Mouse (Mus musculus) kidney, adult 9 months (tissue): Measurements from ENCODE around the gene Vmn1r48.
"Not testable (repeated sequence)": the region's sequence is repeated elsewhere in the genome, so short reads cannot be mapped to it uniquely, and the experiment has no call there.

ENCODE experiments used
- DNase-seq: peaks from one replicate; pipeline ENCODE4 v3.0.0; 2022

Gene Vmn1r48

GRCm38 (mm10) chr6:90036741-90037140 is at the start of gene Vmn1r48:
Gene Vmn1r48, minus strand, starts transcription at chr6:90036841.
- not testable (repeated sequence) for DNase-seq

- DNase-seq, result no peak
Measured at GRCm38 (mm10) chr6:90078406-90078805, 41.8 kb upstream of the Vmn1r48 start, which contains the start of gene Vmn1r49. Gene Vmn1r49, minus strand, starts transcription at chr6:90078506.

- DNase-seq, result not testable (repeated sequence)
Measured at GRCm38 (mm10) chr6:90015847-90016246, 20.8 kb downstream of the Vmn1r48 start, which contains the start of gene Vmn1r47. Gene Vmn1r47, plus strand, starts transcription at chr6:90016147.

- DNase-seq, result peak; percentile 52
Measured at GRCm38 (mm10) chr6:89985989-89986388, 50.7 kb downstream of the Vmn1r48 start.
